Mouse (Mus musculus) liver, embryonic 13.5 days (tissue): ENCODE results near the gene Arpc2. TPM values are rescaled to one million over a fixed set of nuclear protein-coding genes. Genes with fewer than 3 reads are reported as not detected.

ENCODE experiments used
- ATAC-seq: fragments of 200-750 bp; cut with Nextera tagmentation; 2 replicates; pipeline ENCODE4 v1.8.0; 2017; ENCODE audit warnings: low read depth, mild to moderate bottlenecking, moderate number of reproducible peaks, moderate library complexity
- DNase-seq: peaks from one replicate; pipeline ENCODE4 v3.0.0; 2022
- H3K27ac ChIP-seq: fragments of 300-500 bp; sonication (generic); 2 replicates; pipeline ENCODE4 v1.5.1; 2015; ENCODE audit warnings: moderate library complexity, mild to moderate bottlenecking, inconsistent platforms
- H3K27me3 ChIP-seq: fragments of 300-500 bp; sonication (generic); 2 replicates; pipeline ENCODE4 v1.6.1; 2015; ENCODE audit warnings: mild to moderate bottlenecking, inconsistent platforms
- H3K36me3 ChIP-seq: fragments of 300-500 bp; sonication (generic); 2 replicates; pipeline ENCODE4 v1.6.1; 2015; ENCODE audit warnings: mild to moderate bottlenecking, inconsistent platforms
- H3K4me1 ChIP-seq: fragments of 300-500 bp; sonication (generic); replicated peaks from 2 replicates; pipeline ENCODE4 v1.6.1; 2015; ENCODE audit warnings: inconsistent platforms
- H3K4me2 ChIP-seq: fragments of 300-500 bp; sonication (generic); 2 replicates; pipeline ENCODE4 v1.6.1; 2015; ENCODE audit warnings: inconsistent platforms, mild to moderate bottlenecking, moderate library complexity
- H3K4me3 ChIP-seq: fragments of 300-500 bp; sonication (generic); replicated peaks from 2 replicates; pipeline ENCODE4 v1.5.1; 2015; ENCODE audit warnings: mild to moderate bottlenecking, inconsistent platforms
- H3K9ac ChIP-seq: fragments of 300-500 bp; sonication (generic); 2 replicates; pipeline ENCODE4 v1.6.1; 2015; ENCODE audit warnings: mild to moderate bottlenecking, inconsistent platforms
- H3K9me3 ChIP-seq: fragments of 300-500 bp; sonication (generic); replicated peaks from 2 replicates; pipeline ENCODE4 v1.6.1; 2016; ENCODE audit warnings: inconsistent platforms
- WGBS: fragments of 180-500 bp; shearing (Covaris S2); methylation state at CpG from one replicate; pipeline ENCODE4 v1.1.7; 2015; ENCODE audit not compliant: insufficient replicate concordance; 5-methylcytosine and 5-hydroxymethylcytosine counted together
- polyA plus RNA-seq: library from polyadenylated mRNA; unstranded; fragments of >200 nt; fragmentation: Nextera tagmentation; extraction: Ambion mirVana; gene quantifications from 2 replicates; pipeline ENCODE4 v1.2.1, GENCODE M21; 2015

Gene Arpc2
- polyA plus RNA-seq, 1 experiment from 2014 or later: 226 TPM

- 21% methylated on average over 11 of the region's 11 CpGs for WGBS
- H3K4me1 ChIP-seq: peaks cover 81% of the 10 kb centered on the region
- peak overlapping the region; percentile 99 for H3K9ac ChIP-seq
These were observed 3.7 kb downstream of the Arpc2 start for GRCm38 (mm10) chr1:74239618-74240017.

GRCm38 (mm10) chr1:74240311-74240710, 4.4 kb downstream of the Arpc2 start:
- peak overlapping the region; percentile 99; the same call in 1 of the 2 replicates for H3K9ac ChIP-seq
- no peak for ATAC-seq
- H3K9me3 ChIP-seq: no peaks in the 10 kb centered on the region
- H3K4me1 ChIP-seq: peaks cover 87% of the 10 kb centered on the region
- DNase-seq: no peak
- peak overlapping the region; percentile 96 for H3K27ac ChIP-seq
- no peaks in the 10 kb centered on the region for H3K27me3 ChIP-seq
- H3K4me2 ChIP-seq: peak overlapping the region; percentile 90
- no peak overlapping the region for H3K4me3 ChIP-seq
- H3K36me3 ChIP-seq: peaks cover 7% of the 10 kb centered on the region; the same call in 1 of the 2 replicates
- 58% methylated on average over 6 of the region's 6 CpGs for WGBS

More at GRCm38 (mm10) chr1:74239618-74240017, 3.7 kb downstream of the Arpc2 start:
- Histone ChIP-seq H3K27ac (peak overlapping the region; percentile 96), H3K9me3 (no peaks in the 10 kb centered on the region), H3K4me3 (peak overlapping the region; percentile 99), H3K36me3 (peaks cover 7% of the 10 kb centered on the region; the same call in 1 of the 2 replicates), H3K4me2 (peak overlapping the region; percentile 90), H3K27me3 (no peaks in the 10 kb centered on the region)
- no peak for ATAC-seq
- no peak for DNase-seq

- 61% methylated on average over 4 of the region's 4 CpGs for WGBS
- Histone ChIP-seq H3K4me1 (peaks cover 85% of the 10 kb centered on the region), H3K4me3 (no peak overlapping the region), H3K27me3 (no peaks in the 10 kb centered on the region), H3K9me3 (no peaks in the 10 kb centered on the region), H3K27ac (peak overlapping the region; percentile 96), H3K9ac (peak overlapping the region; percentile 46; the same call in 1 of the 2 replicates), H3K4me2 (peak overlapping the region; percentile 90; the same call in 1 of the 2 replicates), H3K36me3 (peaks cover 9% of the 10 kb centered on the region)
- DNase-seq (no peak), ATAC-seq (no peak)
These were observed 4.9 kb downstream of the Arpc2 start for GRCm38 (mm10) chr1:74240832-74241231.

GRCm38 (mm10) chr1:74245525-74245924, 9.6 kb downstream of the Arpc2 start:
- Histone ChIP-seq H3K4me2 (no peak overlapping the region), H3K27ac (no peak overlapping the region), H3K9ac (no peak overlapping the region), H3K36me3 (peaks cover 44% of the 10 kb centered on the region), H3K9me3 (no peaks in the 10 kb centered on the region), H3K4me1 (peaks cover 80% of the 10 kb centered on the region), H3K4me3 (no peak overlapping the region), H3K27me3 (no peaks in the 10 kb centered on the region)
- WGBS: 63% methylated on average over 2 of the region's 2 CpGs
- DNase-seq: no peak
- no peak for ATAC-seq

GRCm38 (mm10) chr1:74248799-74249198, 12.9 kb downstream of the Arpc2 start:
- H3K4me2 ChIP-seq: no peak overlapping the region; the same call in 1 of the 2 replicates

GRCm38 (mm10) chr1:74249331-74249980, 13.6 kb downstream of the Arpc2 start:
- DNase-seq (no peak), ATAC-seq (peak; percentile 59)
- H3K9me3 ChIP-seq: no peaks in the 10 kb centered on the region
- H3K4me3 ChIP-seq: no peak overlapping the region
- WGBS: 42% methylated on average over 5 of the region's 5 CpGs
- peak overlapping the region; percentile 76 for H3K27ac ChIP-seq
- H3K9ac ChIP-seq: no peak overlapping the region
- H3K27me3 ChIP-seq: no peaks in the 10 kb centered on the region
- H3K4me1 ChIP-seq: peaks cover 43% of the 10 kb centered on the region
- peaks cover 72% of the 10 kb centered on the region for H3K36me3 ChIP-seq
- H3K4me2 ChIP-seq: peak overlapping the region; percentile 13

More at GRCm38 (mm10) chr1:74248799-74249198, 12.9 kb downstream of the Arpc2 start:
- peak overlapping the region; percentile 76 for H3K27ac ChIP-seq
- ATAC-seq (peak; percentile 47; the same call in 1 of the 2 replicates), DNase-seq (no peak)
- peaks cover 66% of the 10 kb centered on the region for H3K36me3 ChIP-seq
- H3K9ac ChIP-seq: no peak overlapping the region
- no peak overlapping the region for H3K4me3 ChIP-seq
- H3K4me1 ChIP-seq: peaks cover 49% of the 10 kb centered on the region
- 19% methylated on average over 1 of the region's 1 CpGs for WGBS
- no peaks in the 10 kb centered on the region for H3K9me3 ChIP-seq
- H3K27me3 ChIP-seq: no peaks in the 10 kb centered on the region

GRCm38 (mm10) chr1:74250096-74250495, 14.2 kb downstream of the Arpc2 start:
- peaks cover 36% of the 10 kb centered on the region for H3K4me1 ChIP-seq
- H3K9ac ChIP-seq: no peak overlapping the region
- H3K9me3 ChIP-seq: no peaks in the 10 kb centered on the region
- ATAC-seq (no peak), DNase-seq (no peak)
- H3K4me3 ChIP-seq: no peak overlapping the region
- H3K27me3 ChIP-seq: no peaks in the 10 kb centered on the region
- WGBS: 79% methylated on average over 4 of the region's 4 CpGs
- H3K36me3 ChIP-seq: peaks cover 78% of the 10 kb centered on the region
- no peak overlapping the region for H3K4me2 ChIP-seq
- H3K27ac ChIP-seq: peak overlapping the region; percentile 76

GRCm38 (mm10) chr1:74255704-74256345, 19.9 kb downstream of the Arpc2 start:
- Histone ChIP-seq H3K4me3 (no peak overlapping the region), H3K9ac (no peak overlapping the region), H3K9me3 (no peaks in the 10 kb centered on the region), H3K4me1 (no peaks in the 10 kb centered on the region), H3K27me3 (no peaks in the 10 kb centered on the region), H3K36me3 (peaks cover 91% of the 10 kb centered on the region), H3K4me2 (no peak overlapping the region), H3K27ac (no peak overlapping the region)
- ATAC-seq (no peak), DNase-seq (no peak)
- WGBS: 88% methylated on average over 8 of the region's 8 CpGs

GRCm38 (mm10) chr1:74256782-74257181, 20.9 kb downstream of the Arpc2 start:
- no peak overlapping the region for H3K9ac ChIP-seq
- WGBS: 81% methylated on average over 4 of the region's 4 CpGs
- H3K4me1 ChIP-seq: no peaks in the 10 kb centered on the region
- H3K4me2 ChIP-seq: no peak overlapping the region
- H3K27ac ChIP-seq: no peak overlapping the region
- peaks cover 91% of the 10 kb centered on the region for H3K36me3 ChIP-seq
- H3K9me3 ChIP-seq: no peaks in the 10 kb centered on the region
- H3K4me3 ChIP-seq: no peak overlapping the region
- ATAC-seq (no peak), DNase-seq (no peak)
- no peaks in the 10 kb centered on the region for H3K27me3 ChIP-seq

- Histone ChIP-seq H3K9ac (no peak overlapping the region), H3K4me3 (no peak overlapping the region), H3K9me3 (no peaks in the 10 kb centered on the region), H3K27me3 (no peaks in the 10 kb centered on the region), H3K4me1 (no peaks in the 10 kb centered on the region), H3K27ac (no peak overlapping the region), H3K36me3 (peaks cover 97% of the 10 kb centered on the region), H3K4me2 (no peak overlapping the region)
- DNase-seq (no peak), ATAC-seq (no peak)
- 72% methylated on average over 6 of the region's 6 CpGs for WGBS
These were observed 26.6 kb downstream of the Arpc2 start for GRCm38 (mm10) chr1:74262510-74262909.

GRCm38 (mm10) chr1:74268750-74269149, 32.9 kb downstream of the Arpc2 start:
- Histone ChIP-seq H3K9me3 (no peaks in the 10 kb centered on the region), H3K4me2 (no peak overlapping the region), H3K36me3 (peaks cover 50% of the 10 kb centered on the region), H3K4me1 (no peaks in the 10 kb centered on the region), H3K27ac (no peak overlapping the region), H3K4me3 (no peak overlapping the region), H3K9ac (no peak overlapping the region), H3K27me3 (no peaks in the 10 kb centered on the region)
- no peak for ATAC-seq
- 75% methylated on average over 8 of the region's 8 CpGs for WGBS
- DNase-seq: no peak
